Mouse (Mus musculus) megakaryocyte-erythroid progenitor cell, adult 5-6 weeks (primary cell): Measurements from ENCODE around the gene Fam110a. TPM values are rescaled to one million over a fixed set of nuclear protein-coding genes. Genes with fewer than 3 reads are reported as not detected.

ENCODE experiments used
- ATAC-seq: replicated peaks from 2 replicates; pipeline ENCODE4 v1.8.0; 2016; ENCODE audit warnings: mild to moderate bottlenecking, inconsistent platforms; ENCODE audit not compliant: severe bottlenecking, poor library complexity, low FRiP score, low TSS enrichment
- total RNA-seq, 2 experiments: library from RNA; stranded (forward) in 1 of 2; stranded (reverse) in 1 of 2; fragments of 200-1000, 215-1000 nt in 1 of 2; fragments of >200 nt in 1 of 2; fragmentation: Nextera tagmentation in 1 of 2; gene quantifications; 2 replicates each; pipeline ENCODE4 v1.2.3; 2014 to 2017

Gene Fam110a
- total RNA-seq, 2 experiments from 2014 or later = 1.6 to 9.1 TPM

GRCm38 (mm10) chr2:151973595-151974562, 6.1 kb downstream of the Fam110a start:
- peak; percentile 1; the same call in 1 of the 2 replicates for ATAC-seq

DNA sequence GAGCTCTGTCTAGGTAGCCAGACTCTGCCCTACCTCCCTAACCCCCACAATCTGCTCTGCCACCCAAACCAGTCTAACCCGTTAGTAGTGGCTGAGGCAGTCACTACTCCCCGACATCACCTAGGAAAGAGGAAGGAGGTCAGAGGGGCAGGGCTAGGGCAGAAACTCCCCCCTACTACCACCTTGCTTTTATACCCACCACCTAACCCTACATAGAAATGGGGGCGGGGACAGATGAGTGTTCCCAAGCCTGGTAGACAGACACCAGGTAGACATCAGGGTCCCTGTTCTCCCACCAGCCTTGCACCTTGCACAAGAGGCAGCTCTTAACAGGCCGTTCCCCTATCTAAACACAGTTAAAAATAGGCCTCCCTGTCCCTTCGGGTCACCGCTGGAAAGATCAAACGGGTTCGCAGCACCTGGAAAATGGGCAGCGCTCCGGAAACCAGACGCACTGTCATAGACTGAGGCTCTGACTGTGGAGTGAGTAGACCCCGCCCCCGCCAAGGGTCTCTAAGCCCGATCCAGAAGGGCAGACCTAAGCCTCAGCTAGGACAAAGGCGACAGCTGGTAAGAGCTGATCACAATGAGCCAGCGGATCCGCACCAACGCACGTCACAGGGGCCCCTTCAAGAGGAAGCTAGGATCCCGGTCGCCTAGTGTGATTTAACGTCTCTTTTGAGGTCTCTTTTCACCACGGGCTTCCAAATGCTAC, 7.0 kb downstream of the Fam110a start:
- ATAC-seq = peak; percentile 40

GRCm38 (mm10) chr2:151971748-151972147, 8.3 kb downstream of the Fam110a start:
- no peak for ATAC-seq

DNA sequence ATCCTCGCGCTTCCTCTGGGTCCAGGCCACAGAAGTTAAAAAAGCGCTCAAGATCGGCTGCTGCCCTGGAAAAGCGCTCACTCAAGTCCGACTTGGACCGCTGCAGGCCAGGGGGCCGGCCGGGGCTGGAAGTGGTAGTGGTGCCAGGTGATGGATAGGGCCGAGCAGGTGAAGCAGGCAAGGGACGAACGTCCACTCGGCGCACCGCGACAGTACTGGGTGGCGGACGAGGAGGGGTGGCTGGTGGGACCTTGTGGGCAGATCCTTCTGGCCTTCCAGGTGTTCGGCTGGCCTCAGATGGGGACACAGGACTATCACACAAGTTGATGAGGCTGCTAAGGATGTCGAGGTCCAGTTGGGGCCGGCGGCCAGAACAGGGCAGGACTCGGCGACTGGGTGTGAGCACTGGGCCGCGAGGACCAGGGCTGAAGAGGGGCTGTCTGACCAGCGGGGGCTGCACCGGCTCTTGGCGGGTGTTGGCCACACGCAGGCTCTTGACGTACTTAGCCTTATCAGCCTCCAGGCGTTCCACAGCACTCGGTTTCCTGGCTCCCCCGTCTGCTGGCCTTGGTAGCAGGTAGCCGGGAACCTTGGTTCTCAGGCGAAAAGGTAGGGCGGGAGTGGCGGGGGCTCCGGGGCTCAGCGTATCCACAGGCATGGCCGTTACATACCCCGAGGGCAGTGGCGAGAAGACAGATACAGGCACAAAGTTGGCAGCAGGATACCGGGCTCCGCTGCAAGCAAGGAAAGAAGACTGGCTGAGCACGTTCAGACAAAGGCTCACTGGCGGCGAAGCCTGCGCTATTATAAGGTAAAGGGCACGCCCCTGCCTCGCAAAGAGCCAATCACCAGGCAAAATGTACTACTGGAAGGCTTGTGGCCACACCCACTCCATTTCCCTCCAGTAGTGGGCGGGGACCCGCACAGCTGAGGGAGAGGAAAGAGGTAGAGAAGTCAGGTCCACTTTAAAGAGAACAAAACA, 9.5 kb downstream of the Fam110a start:
- peak; percentile 83 for ATAC-seq

GRCm38 (mm10) chr2:151969396-151969795, 10.6 kb downstream of the Fam110a start:
- ATAC-seq = no peak

GRCm38 (mm10) chr2:151968986-151969385, 11.0 kb downstream of the Fam110a start:
- no peak for ATAC-seq

- no peak for ATAC-seq
Measured at GRCm38 (mm10) chr2:151968451-151968850, 11.6 kb downstream of the Fam110a start.

GRCm38 (mm10) chr2:151967792-151968191, 12.2 kb downstream of the Fam110a start:
- ATAC-seq = no peak

GRCm38 (mm10) chr2:151967176-151967750, 12.8 kb downstream of the Fam110a start:
- ATAC-seq = no peak

DNA sequence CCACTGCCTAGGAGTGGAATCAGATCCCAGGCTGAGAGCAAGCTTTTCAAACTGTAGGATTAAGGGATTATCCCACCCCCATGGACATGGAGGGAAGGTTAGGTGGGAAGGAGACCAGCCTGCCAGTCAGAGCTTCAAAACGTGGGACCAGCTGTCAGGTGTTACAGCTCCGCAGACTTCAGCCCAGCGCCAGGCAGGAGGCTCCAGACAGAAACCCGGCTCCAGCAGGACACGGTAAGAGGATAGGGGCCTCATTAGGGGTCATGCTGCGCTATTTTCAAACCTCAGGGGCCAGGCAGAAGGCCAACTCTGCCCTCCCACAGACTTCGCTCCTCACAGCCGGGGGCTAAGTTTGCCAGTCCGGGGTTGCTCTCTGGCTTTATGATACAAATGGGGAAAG, 16.0 kb downstream of the Fam110a start:
- no peak for ATAC-seq

DNA sequence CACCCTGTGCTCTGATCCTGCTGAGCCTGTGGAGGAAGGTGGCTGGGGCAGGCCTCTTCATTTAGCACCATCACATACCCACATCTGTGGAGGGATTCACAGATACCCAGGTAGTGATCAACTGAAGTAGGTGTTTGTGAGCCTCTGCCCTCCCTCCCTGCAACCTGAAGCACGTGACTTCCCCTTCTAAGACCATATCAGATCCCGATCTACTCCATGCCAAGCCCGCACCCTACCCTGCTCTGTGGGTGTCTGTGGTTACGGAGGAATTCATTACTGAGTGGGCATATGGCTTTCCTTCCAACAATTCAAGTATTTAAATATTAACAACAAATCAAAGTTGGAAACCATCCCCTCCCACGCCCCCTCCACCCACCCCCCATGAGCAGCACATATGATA, 16.7 kb downstream of the Fam110a start:
- no peak for ATAC-seq

- peak; percentile 20; the same call in 1 of the 2 replicates for ATAC-seq
Measured at GRCm38 (mm10) chr2:151962474-151962873, 17.5 kb downstream of the Fam110a start.

- no peak for ATAC-seq
Measured at GRCm38 (mm10) chr2:151961284-151962196, 18.5 kb downstream of the Fam110a start.

DNA sequence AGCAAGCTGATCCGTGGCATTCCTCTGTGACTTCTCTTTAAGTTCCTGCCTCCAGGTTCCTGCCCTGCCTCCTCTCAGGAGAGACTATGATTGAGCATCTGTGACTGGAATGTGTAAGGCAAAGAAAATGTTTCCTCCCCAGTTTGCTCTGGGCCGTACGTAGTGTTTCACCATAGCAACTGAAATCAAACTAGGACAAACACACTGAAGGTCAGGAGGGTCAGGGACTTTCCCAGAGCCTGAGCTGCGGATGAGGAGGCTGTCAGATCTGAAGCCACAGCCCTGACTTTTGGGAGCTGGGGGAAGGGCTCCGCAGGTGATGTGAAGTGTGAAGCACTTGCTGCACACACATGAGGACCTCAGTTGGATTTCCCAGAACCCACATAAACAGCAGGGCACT, 20.7 kb downstream of the Fam110a start:
- no peak for ATAC-seq

- no peak for ATAC-seq
Measured at GRCm38 (mm10) chr2:151956500-151957137, 23.4 kb downstream of the Fam110a start.

DNA sequence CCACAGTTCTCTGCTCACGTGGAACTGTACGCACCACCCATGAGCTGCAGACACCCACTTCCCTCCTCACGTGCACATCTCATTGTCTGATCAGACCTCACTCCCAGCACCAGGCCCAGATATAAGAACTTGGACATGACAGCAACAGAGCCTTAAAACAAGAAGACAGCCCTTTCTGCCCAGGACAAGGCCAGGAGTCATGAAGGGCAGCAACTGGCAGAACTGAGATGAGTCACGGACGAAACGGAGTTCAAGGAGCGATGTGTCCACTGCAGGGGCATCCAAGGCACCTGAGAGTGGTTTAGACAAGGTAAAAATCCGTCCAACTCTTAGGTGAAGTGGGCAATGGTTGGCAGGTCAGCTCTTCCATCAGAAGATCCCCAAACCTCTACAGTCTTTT, 26.4 kb downstream of the Fam110a start:
- ATAC-seq = no peak

DNA sequence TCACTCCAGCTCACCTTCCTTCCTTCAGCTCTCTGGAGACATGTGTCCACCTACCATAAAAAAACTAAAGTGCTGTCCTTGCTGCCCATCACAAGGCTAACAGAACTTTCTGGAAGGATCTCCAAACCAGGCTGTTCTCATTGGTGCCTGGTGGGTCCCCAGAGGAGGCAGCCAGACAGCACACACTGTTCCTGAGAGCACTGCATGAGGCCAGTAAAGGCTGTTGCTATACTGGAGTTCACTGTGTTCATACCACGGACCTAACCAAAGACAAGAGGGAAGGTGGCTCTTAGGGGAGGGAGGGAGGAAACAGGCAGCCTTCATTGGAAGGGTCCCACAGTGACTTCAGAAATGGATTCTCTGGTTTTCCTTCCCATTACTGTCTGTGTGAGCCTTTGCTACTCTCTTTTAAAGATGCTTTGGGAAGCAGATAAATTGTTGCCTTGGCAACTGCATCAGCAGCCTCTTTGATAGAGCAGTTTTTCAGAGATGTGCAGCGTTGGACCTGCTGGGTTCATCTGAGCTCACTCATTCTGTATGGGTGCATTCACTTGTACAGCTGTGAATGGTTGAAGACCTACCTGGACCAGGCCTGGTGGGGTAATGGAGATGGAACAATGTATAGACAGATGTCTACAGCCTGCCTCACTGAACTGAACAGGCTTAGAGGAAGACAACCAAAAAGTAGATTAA, 30.8 kb downstream of the Fam110a start:
- ATAC-seq = no peak
